In genomic region chr13:42866162-42866941, GRCm38 (mm10) we compare ENCODE assay signal across 8 mouse cellular contexts.
DNase-seq lines count a peak whose midpoint lies in the region; ATAC-seq and TF ChIP-seq lines count a peak whose summit lies in the region.

No protein-coding gene starts in this region.

- no peaks in the 10 kb centered on the region for H3K9me3 ChIP-seq in CH12.LX (replicated peaks; ENCODE audit: low read length)

- ATAC-seq in hematopoietic stem cell, adult 5-6 weeks (replicated peaks in 1 of 2; ENCODE audit: insufficient read depth in 1 of 2, low FRiP score in 2 of 2, low TSS enrichment in 1 of 2, low read depth in 1 of 2, poor library complexity in 2 of 2, severe bottlenecking in 2 of 2), result peak; percentile 87 to 90
- ATAC-seq in neutrophil, adult 5-6 weeks (ENCODE audit: extremely low read depth, insufficient number of reproducible peaks, low FRiP score, poor library complexity, severe bottlenecking), result 0 out of 2 replicates have a peak, but pooled peaks have one; percentile 3

- TF ChIP-seq POLR2A in CH12.LX (IDR thresholded peaks at IDR 0.05; ENCODE audit: low read depth, low read length), result no peak
- TF ChIP-seq POLR2A in lung, adult 2 months (IDR thresholded peaks at IDR 0.05; ENCODE audit: borderline replicate concordance, extremely low read depth, low read depth, low read length), result peak; percentile 83; the same call in 1 of the 2 replicates

- no peak overlapping the region for H3K9ac ChIP-seq in CH12.LX (ENCODE audit: insufficient read depth, low read depth)

- dilution Hi-C loops in CH12.LX (cut with MboI; ENCODE audit: extremely low pct_ligation_motif_present, extremely low pct_unique_long_range_greater_than_20kb, low sequenced_read_pairs), result no loop called here

- H3K4me2 ChIP-seq in CH12.LX (ENCODE audit: insufficient read depth, low read depth, poor library complexity, severe bottlenecking), result peak overlapping the region; percentile 89

- no peak for TF ChIP-seq EP300 in CH12.LX (IDR thresholded peaks at IDR 0.05; ENCODE audit: low read length)

- no peak overlapping the region for H3K27ac ChIP-seq in CH12.LX (ENCODE audit: insufficient read depth, low read depth)

- H3K79me2 ChIP-seq in CH12.LX (replicated peaks; ENCODE audit: control insufficient read depth, extremely low read depth, insufficient read depth, poor library complexity, severe bottlenecking), result no peaks in the 10 kb centered on the region

- H3K36me3 ChIP-seq in CH12.LX (replicated peaks in 1 of 2; ENCODE audit: control insufficient read depth in 1 of 2, insufficient read depth in 1 of 2, low read length in 1 of 2), result no peaks in the 10 kb centered on the region

- no peak for DNase-seq in CH12.LX (ENCODE audit: extremely low read depth)
- peak; percentile 31 for DNase-seq in cerebellum, adult 8-10 months
- DNase-seq in forelimb bud, embryonic 11.5 days (ENCODE audit: low read depth, low spot score), result peak; percentile 25
- DNase-seq in layer of hippocampus, adult 8-10 months (ENCODE audit: low spot score in 2 of 2), result peak; percentile 64 to 65
- peak; percentile 65 for DNase-seq in lung, adult 2 months
- DNase-seq in urinary bladder, adult 18-20 months (ENCODE audit: low spot score in 2 of 2), result peak; percentile 30

- TF ChIP-seq RAD21 in CH12.LX (IDR thresholded peaks at IDR 0.05; ENCODE audit: low read depth, low read length), result no peak

- H3K4me3 ChIP-seq in CH12.LX (replicated peaks in 1 of 3; ENCODE audit: low read depth in 2 of 3, low read length in 2 of 3, poor library complexity in 1 of 3), result peak overlapping the region in 1 of 3 experiments; percentile 37
- H3K4me3 ChIP-seq in lung, adult 2 months (replicated peaks; ENCODE audit: extremely low read depth, low read depth, low read length), result peak overlapping the region; percentile 62

- TF ChIP-seq CTCF in CH12.LX (conservative IDR thresholded peaks at IDR 0.05 in 1 of 2, IDR thresholded peaks at IDR 0.05 in 1 of 2; ENCODE audit: low read depth in 2 of 2, low read length in 2 of 2), result no peak
- no peak for TF ChIP-seq CTCF in lung, adult 2 months (IDR thresholded peaks at IDR 0.05; ENCODE audit: insufficient read depth, low read length)

- WGBS in lung, adult 2 months, result 3% methylated on average over 21 of the region's 21 CpGs

- in situ Hi-C loops in CH12.LX (cut with MboI; ENCODE audit: low pct_ligation_motif_present, low pct_unique_long_range_greater_than_20kb, low sequenced_read_pairs), result no loop called here

- H3K27me3 ChIP-seq in CH12.LX (replicated peaks), result no peaks in the 10 kb centered on the region

- peaks cover 2 to 9% of the 10 kb centered on the region in 2 experiments; a peak in 2 of 4 replicates for H3K4me1 ChIP-seq in CH12.LX (ENCODE audit: control insufficient read depth in 1 of 2, insufficient read depth in 2 of 2)
- no peaks in the 10 kb centered on the region; the same call in 1 of the 2 replicates for H3K4me1 ChIP-seq in lung, adult 2 months (ENCODE audit: control insufficient read depth, insufficient read depth, low read length)

TF ChIP-seq in CH12.LX, 34 proteins besides CTCF, POLR2A, EP300 and RAD21:
- TF ChIP-seq MAZ (IDR thresholded peaks at IDR 0.05; ENCODE audit: low read depth, low read length) (no peak), RCOR1 (conservative IDR thresholded peaks at IDR 0.05; ENCODE audit: low read depth, low read length) (no peak), GABPA (IDR thresholded peaks at IDR 0.05; ENCODE audit: insufficient replicate concordance, low read depth, low read length) (no peak)
